Mouse (Mus musculus) G1E-ER4 (cell line): ENCODE results near the gene Dok5. TPM values are rescaled to one million over a fixed set of nuclear protein-coding genes. Genes with fewer than 3 reads are reported as not detected.

Experiments
- GATA1 ChIP-seq: IDR thresholded peaks from one replicate; pipeline ENCODE4 v1.8.0; 2012; ENCODE audit warnings: low read length, inconsistent platforms
- polyA plus RNA-seq: library from polyadenylated mRNA; stranded (reverse); fragments of >175 nt; gene quantifications from 2 replicates; pipeline ENCODE4 v1.2.3, GENCODE M21; 2012

Dok5 gene
- polyA plus RNA-seq, 1 experiment: not detected

- no peak for TF ChIP-seq GATA1
These were observed 1.9 kb upstream of the Dok5 start for GRCm38 (mm10) chr2:170729661-170730060.

- no peak for TF ChIP-seq GATA1
These were observed 1.5 kb upstream of the Dok5 start for GRCm38 (mm10) chr2:170730136-170730535.

DNA sequence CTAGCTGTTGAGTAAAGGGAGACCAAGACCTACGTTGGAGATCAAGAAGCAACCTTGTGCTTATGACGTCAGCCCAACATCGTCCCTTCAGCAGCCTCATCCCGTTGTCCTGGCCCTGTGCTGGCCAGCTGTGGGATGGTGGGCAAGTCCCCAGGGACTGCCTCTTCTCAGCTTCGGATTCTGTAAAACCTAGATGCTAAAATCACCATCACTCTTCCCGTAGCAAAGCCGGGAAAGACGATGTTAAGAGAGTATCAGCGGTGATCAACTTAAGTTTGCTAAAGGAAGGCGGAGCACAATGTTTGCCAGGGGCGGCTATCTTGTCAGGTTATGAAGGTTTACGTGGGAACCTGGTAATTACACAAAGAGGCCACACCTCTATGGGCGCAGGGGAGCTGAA is 826 bp upstream of the Dok5 start:
- no peak for TF ChIP-seq GATA1

DNA sequence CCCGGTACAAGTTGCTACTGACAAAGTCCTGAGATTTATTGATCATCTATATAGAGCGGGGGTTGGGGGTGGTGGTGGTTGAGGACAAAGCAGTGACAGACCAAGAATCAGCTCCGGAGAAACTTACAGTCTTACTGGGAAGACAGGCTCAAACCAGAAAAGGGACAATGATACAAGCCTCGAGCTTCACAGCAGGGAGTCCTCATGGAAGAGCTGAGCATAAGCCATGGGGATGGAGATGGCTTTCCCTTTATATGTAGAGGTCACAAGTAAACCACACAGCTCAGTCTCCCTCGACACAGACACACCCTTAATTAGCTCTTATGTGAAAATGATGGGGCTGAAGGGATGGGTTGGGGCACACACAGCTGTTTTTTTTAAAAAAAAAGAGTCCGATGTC is 402 bp upstream of the Dok5 start:
- TF ChIP-seq GATA1: no peak

GRCm38 (mm10) chr2:170733671-170734070 is 2.1 kb downstream of the Dok5 start:
- no peak for TF ChIP-seq GATA1

GRCm38 (mm10) chr2:170734446-170734845 is 2.8 kb downstream of the Dok5 start:
- no peak for TF ChIP-seq GATA1

- no peak for TF ChIP-seq GATA1
These were observed 6.8 kb downstream of the Dok5 start for GRCm38 (mm10) chr2:170738446-170738845.

- no peak for TF ChIP-seq GATA1
These were observed 7.3 kb downstream of the Dok5 start for GRCm38 (mm10) chr2:170738891-170739290.

- no peak for TF ChIP-seq GATA1
These were observed 8.2 kb downstream of the Dok5 start for GRCm38 (mm10) chr2:170739713-170740365.

GRCm38 (mm10) chr2:170743521-170743920 is 11.9 kb downstream of the Dok5 start:
- TF ChIP-seq GATA1: no peak

DNA sequence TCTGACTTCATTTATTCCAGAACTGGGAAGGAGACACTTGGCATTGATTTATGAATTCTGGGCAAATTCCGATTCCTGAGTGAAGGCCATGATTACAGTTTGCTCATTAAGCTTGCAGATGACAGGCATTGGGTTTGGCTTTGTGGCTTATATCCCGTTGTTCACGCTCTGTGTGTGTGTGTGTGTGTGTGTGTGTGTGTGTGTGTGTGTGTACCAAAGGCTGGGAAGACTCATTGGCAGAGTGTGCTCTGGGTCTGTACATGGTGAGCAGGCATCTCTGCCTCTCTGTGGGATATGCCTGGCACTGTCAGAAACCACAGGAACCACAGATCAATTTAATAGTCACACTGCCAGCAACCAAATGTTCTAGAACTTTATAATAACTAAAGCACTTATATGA is 17.3 kb downstream of the Dok5 start:
- TF ChIP-seq GATA1: no peak

DNA sequence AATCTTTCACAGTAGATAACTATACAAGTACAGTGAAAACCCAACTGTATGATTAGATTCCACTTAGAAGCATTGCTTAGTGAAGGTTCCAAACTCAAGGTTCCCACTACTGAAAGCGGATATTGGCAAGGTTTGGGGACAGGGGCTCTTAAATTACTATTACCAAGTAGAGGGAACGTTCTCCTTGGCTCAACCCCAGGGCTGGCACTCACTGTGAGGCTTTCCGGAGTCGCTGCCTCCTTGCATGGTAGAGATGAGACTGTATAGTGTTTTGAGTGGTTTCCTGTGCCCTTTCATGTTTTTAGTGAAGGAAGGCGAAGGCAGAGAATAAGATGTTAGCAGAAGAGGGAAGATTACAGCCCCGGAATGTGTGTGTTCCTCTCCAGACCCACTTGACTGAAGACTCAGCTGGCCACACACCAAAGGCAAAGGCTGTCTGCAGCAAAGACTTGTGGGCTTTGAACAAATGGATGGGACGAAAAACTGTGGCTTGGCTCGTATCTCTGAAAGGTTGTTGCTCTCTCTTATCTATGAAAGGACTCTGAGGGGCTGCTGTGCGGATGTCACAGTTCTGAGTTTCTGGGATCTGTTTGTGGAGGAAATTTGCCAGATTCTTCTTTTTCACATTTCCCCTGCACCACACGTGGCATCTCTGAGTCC is 20.7 kb downstream of the Dok5 start:
- TF ChIP-seq GATA1: no peak

- no peak for TF ChIP-seq GATA1
These were observed 24.2 kb downstream of the Dok5 start for GRCm38 (mm10) chr2:170755817-170756216.

- TF ChIP-seq GATA1: no peak
These were observed 25.1 kb downstream of the Dok5 start for GRCm38 (mm10) chr2:170756667-170757066.

GRCm38 (mm10) chr2:170757228-170757875 is 25.7 kb downstream of the Dok5 start:
- no peak for TF ChIP-seq GATA1

DNA sequence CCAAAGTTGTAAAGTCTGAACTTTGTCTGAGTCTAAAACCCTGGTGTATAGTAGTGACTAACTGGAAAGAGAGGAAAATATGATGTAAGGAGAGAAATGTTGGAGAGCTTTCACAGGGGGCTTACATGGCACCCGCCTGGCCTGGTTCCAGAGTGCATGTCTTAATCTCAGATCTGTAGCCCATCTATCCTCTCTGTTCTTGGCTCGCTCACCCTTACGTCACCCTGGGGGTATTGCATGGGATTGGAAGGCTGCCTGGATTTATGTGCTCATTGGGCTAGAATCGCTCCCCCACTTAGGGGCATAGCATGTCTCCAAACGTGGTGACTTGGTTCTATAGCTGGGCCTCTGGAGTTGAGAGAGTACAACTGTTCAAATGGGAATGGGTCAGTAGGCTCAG is 26.6 kb downstream of the Dok5 start:
- no peak for TF ChIP-seq GATA1

DNA sequence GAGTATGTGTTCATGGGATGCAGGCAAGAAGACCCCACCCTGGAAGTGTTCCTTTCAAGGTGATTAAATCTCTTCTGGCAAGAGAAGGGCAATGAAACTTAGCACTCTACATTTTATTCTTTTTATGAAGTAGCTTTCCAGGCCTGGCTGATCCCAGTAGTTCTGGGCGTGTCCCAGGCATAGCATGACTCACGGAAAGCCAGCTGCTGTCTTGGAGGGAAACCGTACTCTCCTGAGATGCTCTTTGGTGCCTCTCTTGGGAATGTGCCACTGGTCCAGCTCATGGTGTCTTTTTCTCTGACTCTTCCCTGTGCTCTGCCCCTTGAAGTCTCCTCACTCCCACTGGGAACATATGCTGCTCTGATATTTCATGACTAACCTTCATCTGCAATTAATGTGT is 33.1 kb downstream of the Dok5 start:
- no peak for TF ChIP-seq GATA1
